Mouse (Mus musculus) regulatory T cell (primary cell): ENCODE measurements around the gene Ctps2.
"Not testable (repeated sequence)": the region's sequence is repeated elsewhere in the genome, so short reads cannot be mapped to it uniquely, and the experiment has no call there.

ENCODE experiments used
- in situ Hi-C: fragments of 300-600 bp; cut with MboI, MseI; formaldehyde crosslinking; loops from one replicate; pipeline ENCODE4 v1.15.1; 2025; ENCODE audit warnings: high pct_unique_total_duplicates

Ctps2 gene

DNA sequence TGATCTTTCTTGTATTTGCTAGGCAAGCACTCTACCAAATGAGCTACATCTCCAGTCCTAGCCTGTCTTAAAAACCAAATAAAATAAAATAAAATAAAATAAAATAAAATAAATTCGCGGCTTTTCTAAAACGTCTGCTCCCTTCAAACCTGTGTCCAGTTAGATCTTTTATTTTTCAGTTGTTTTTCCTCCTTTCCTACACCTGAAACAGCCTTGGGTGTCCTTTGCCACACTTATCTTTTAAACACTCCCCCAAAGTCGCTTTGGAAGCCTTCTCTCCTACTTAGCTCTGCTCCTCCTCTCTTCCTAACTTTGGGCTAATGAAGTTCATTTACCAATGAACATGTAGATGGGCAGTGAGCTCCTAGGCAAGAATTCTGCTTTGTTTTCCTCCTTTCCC, at the start of gene Ctps2:
Gene Ctps2 (plus strand): TSS at position 301 of the 400 bp plus-strand sequence.
- in situ Hi-C loops, result no loop called here

GRCm38 (mm10) chrX:162868294-162868965, 32.6 kb upstream of the Ctps2 start:
- in situ Hi-C loops, result no loop called here

DNA sequence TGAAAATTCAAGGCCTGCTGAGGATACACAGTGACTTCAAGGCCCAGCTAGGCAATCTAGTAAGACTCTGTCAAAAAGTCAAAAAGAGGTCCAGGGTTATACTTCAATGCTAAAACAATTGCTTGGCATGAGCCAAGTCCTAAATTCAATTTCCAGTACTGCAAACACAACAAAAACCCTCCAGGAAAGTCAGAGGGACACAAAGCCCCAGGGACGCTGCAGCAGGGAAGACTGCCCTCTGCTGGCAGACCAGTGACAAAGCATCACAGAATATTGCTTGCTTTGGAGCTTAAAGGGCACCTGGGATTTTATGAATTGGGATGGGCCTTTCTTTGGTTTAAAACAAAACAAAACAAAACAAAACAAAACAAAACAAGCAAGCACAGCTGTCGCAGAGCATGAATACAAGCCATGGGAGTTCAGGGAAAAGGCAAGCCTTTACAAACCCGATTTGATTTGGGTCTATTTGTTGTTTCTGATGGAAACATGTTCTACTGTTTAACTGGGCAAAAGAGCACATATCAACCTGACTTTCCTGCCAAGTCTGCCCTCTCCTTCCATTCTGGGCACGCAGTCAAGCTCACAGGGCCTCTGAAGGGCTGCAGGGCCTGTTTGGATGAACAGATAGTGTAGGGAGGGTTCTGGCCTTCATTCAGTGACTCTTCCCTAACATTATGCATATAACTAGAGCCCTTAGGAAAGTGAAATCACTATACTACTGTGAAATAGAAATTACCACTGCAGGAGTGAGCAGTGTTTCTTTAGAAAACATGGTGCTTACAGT, 29.1 kb upstream of the Ctps2 start:
- in situ Hi-C loops, result no loop called here

DNA sequence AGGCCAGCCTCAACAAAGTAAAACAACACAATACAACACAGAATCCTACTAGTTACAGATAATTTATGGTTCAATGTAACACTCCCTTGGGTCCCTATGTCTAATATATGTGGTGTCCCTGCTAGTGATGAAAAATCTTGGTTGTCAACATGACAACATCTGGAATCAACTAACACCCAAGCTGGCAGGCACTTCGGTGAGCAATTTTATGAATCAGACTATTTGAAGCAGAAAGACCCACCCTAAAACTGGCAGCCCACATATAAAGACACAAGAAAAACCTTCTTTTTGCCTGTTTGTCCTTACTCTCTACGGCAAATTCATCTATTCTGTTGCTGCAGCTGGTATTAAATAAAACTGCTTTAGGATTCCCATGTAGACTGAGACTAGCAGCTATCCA, 27.3 kb upstream of the Ctps2 start:
- in situ Hi-C loops, result no loop called here

- in situ Hi-C loops, result no loop called here
These were observed 22.8 kb upstream of the Ctps2 start for GRCm38 (mm10) chrX:162878236-162878635.

- in situ Hi-C loops, result no loop called here
These were observed 13.0 kb upstream of the Ctps2 start, which contains the start of gene Syap1 for GRCm38 (mm10) chrX:162887931-162888511. Gene Syap1, minus strand, starts transcription at chrX:162888447.

DNA sequence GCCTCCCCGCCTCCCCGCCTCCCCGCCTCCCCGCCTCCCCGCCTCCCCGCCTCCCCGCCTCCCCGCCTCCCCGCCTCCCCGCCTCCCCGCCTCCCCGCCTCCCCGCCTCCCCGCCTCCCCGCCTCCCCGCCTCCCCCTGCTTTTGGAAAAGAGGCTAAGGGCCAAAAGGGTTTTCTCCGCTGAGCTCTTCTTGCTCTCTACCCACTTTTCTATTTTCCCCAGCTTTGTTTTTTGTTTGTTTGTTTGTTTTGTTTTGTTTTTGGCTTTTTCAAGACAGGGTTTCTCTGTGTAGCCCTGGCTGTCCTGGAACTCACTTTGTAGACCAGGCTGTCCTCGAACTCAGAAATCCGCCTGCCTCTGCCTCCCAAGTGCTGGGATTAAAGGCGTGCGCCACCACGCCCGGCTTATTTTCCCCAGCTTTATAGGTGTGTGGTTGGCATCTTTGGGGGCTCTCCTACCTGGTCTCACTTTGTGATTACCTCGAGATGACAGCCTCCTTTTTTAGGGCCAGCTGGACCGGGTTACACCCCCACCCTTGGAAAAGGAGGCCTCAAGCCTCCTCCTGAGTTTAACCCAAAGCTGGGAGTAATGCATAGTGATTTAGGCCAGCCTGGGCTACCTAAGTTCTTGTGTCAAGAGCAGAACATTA, 12.3 kb upstream of the Ctps2 start:
- in situ Hi-C loops, result not testable (repeated sequence)

DNA sequence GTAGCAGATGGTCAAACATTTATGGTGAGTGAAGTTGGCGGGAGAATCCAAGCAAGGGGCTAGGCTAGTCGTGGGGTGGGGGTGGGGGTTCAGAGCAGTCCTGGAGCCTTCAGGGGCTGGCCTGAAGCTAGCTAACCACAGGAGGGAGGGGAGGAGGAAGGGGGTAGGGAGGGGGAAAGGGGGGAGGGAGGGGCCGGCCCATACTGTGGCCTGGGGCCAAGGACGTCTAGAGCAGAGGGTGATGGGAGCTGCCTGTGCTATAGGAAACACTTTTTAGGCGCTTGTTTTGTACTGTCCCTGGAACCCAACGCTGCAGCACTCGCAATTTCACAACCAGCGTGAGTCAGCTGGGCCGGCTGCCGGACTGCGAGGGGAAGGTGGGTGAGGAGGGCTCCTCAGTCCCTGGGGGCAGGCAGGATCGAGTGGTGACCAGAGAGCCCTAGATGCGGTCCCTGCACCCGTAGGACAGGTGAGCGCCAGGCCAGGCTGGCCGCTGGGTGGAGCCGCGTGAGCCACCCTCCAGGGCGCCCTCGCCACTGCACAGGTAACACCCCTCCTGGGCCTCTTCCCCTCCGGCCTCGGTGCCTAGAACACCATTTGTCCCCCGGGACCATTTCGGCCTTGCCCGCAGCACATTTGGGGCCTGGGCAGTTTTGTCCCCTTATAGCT, 467 bp downstream of the Ctps2 start:
- in situ Hi-C loops, result no loop called here

DNA sequence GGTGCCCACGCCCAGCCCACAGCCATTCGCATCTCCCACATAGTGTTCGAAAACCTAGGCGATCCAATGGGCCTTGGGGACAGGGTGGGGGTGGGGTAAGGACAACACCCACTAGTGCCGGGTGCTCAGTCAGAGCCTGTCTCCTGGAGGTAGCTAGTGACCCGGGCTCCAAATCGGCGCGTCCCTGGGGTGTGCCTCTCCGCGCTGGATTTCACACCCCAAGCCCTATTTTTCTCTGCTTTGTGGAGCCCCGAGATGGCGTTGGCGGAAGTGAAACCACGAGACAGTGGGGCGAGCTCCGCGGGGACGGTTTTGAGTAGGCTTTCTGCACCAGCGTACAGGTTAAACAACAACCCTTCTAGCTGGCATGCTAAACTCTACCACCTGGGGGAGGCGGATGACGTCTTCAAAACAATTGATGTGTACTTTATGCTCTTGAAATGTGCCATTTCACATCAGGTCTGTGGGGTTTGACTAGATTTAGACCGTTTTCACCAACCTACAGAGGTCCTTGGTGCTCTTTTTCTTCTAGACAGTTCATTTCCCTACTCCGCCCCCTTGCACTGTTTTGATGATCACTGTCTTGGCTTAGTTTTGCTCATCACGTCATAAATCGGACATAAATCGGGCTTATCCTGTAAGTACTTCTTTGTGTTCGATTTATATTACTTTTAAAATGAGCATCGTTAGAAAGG, 1.1 kb downstream of the Ctps2 start:
- in situ Hi-C loops, result no loop called here

DNA sequence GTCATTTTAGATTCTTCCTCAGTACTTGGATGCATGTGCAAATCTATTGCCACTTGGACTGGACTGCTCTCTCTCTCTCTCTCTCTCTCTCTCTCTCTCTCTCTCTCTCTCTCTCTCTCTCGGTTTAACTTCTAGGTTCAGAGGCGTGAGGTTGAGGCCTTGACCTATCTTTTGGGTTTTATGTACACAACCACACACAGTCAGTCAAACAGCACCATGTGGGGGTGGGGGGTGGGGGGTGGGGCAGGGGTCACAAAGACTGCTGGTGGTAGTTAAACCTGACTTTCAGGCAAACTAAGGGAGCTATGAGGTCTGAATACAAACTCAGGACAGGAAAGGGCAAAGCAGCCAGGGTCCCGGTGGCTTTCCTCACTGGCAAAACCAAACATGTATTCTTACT, 6.5 kb downstream of the Ctps2 start:
- in situ Hi-C loops, result no loop called here

GRCm38 (mm10) chrX:162913651-162914050, 12.6 kb downstream of the Ctps2 start:
- in situ Hi-C loops, result no loop called here

- in situ Hi-C loops, result no loop called here
These were observed 14.7 kb downstream of the Ctps2 start for GRCm38 (mm10) chrX:162915697-162916096.

- in situ Hi-C loops, result no loop called here
These were observed 20.6 kb downstream of the Ctps2 start for GRCm38 (mm10) chrX:162921487-162922125.

- in situ Hi-C loops, result loop anchor here (25.0 kb wide), 1 partner anchor 731 kb away; no protein-coding TSS in a partner anchor
These were observed 30.4 kb downstream of the Ctps2 start for GRCm38 (mm10) chrX:162931467-162931866.

GRCm38 (mm10) chrX:162942027-162942426, 41.0 kb downstream of the Ctps2 start:
- in situ Hi-C loops, result loop anchor here (25.0 kb wide), 1 partner anchor 720 kb away; no protein-coding TSS in a partner anchor

- in situ Hi-C loops, result loop anchor here (10.0 to 25.0 kb wide), 2 partner anchors 595 to 712 kb away; partner anchors contain the start of gene Grpr
These were observed 48.9 kb downstream of the Ctps2 start for GRCm38 (mm10) chrX:162949811-162950439.

- in situ Hi-C loops, result loop anchor here (10.0 kb wide), 1 partner anchor 587 kb away; the partner anchor contains the start of gene Grpr
These were observed 56.9 kb downstream of the Ctps2 start for GRCm38 (mm10) chrX:162957921-162958320.

DNA sequence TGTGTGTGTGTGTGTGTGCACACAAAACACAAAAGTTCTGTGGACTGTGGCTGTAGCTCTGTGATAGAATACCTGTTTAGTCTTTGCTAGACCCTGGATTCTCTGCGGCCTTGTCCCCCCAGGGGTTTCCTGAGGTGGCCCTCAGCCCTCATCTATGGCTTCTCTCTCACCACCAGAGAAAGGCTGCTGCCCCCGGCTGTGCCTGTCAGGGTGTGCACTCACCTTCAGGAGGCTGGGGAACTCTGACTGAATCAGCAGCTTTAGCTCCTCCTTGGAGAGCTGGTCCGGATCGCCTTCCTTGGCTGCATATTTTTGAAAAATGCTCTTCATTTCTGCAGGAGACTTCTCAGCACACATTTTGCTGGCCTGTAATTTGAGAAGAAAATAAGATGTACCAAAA, 62.8 kb downstream of the Ctps2 start:
- in situ Hi-C loops, result no loop called here

- in situ Hi-C loops, result no loop called here
These were observed 63.3 kb downstream of the Ctps2 start, which contains the start of gene S100g for GRCm38 (mm10) chrX:162964383-162964782. Gene S100g, minus strand, starts transcription at chrX:162964599.

DNA sequence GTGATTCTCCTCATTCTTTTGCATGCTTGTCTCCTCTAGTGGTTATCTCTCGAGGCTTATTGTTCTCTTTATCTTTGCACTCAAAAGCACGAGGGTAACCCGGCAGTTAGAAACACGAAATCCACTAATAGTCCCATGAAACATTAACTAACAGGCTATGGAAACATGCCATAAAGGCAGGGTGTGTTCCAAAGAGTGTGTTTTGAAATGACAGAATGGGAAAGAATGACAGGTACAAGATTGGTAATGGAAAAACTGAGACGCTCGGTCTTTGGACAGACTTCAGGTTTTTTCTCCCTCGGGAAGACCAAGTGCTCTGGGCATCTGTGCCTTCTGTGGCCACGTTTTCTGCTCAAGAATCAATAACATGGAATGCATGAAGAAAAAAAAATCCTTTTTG, 66.4 kb downstream of the Ctps2 start:
- in situ Hi-C loops, result no loop called here
